Comparison of ENCODE assay signal across 11 mouse cellular contexts in genomic region chr2:105682634-105683351, GRCm38 (mm10). TPM values are rescaled to one million over a fixed set of nuclear protein-coding genes. Genes with fewer than 3 reads are reported as not detected.
DNase-seq lines count a peak whose midpoint lies in the region; ATAC-seq and TF ChIP-seq lines count a peak whose summit lies in the region.
"Had no signal": no experiment of that assay in that cellular context is flagged by ENCODE, and none has a peak within 500 bp of the region (broad histone marks: within the 10 kb centered on the region; RNA-seq: fewer than 3 reads in every experiment).

No protein-coding gene starts in this region.

- WGBS in heart, embryonic 11.5 days (ENCODE audit: insufficient replicate concordance) = under 1% methylated on average over 21 of the region's 21 CpGs
- WGBS in hindbrain, embryonic 13.5 days = 8% methylated on average over 21 of the region's 21 CpGs

- H3K79me2 ChIP-seq in myocyte (ENCODE audit: control insufficient read depth, insufficient read depth) = no peaks in the 10 kb centered on the region

- H3K9me3 ChIP-seq in heart, embryonic 11.5 days (replicated peaks; ENCODE audit: control insufficient read depth, low read length) = no peaks in the 10 kb centered on the region
- no peaks in the 10 kb centered on the region for H3K9me3 ChIP-seq in hindbrain, embryonic 13.5 days
- H3K9me3 ChIP-seq: embryonic facial prominence, embryonic 13.5 days; heart, embryonic 15.5 days had no signal

- peaks cover 7% of the 10 kb centered on the region for H3K4me1 ChIP-seq in heart, embryonic 11.5 days (ENCODE audit: control insufficient read depth, insufficient read depth, low read length)
- peaks cover 47% of the 10 kb centered on the region for H3K4me1 ChIP-seq in hindbrain, embryonic 13.5 days (replicated peaks)

- peak overlapping the region; percentile 24; the same call in 1 of the 2 replicates for H3K4me2 ChIP-seq in heart, embryonic 11.5 days
- peak overlapping the region; percentile 50 for H3K4me2 ChIP-seq in hindbrain, embryonic 13.5 days
- peak overlapping the region; percentile 52 for H3K4me2 ChIP-seq in myocyte (ENCODE audit: low read depth)

- H3ac ChIP-seq in myocyte (ENCODE audit: control insufficient read depth, insufficient read length) = no peak overlapping the region

- DNase-seq in heart, postnatal 10 days = no peak
- peak; percentile 76 to 78 for DNase-seq in cerebellum, postnatal 25 days
- no peak for DNase-seq in MN1 (ENCODE audit: low spot score)
- no peak for DNase-seq in left cerebral cortex, adult 18-20 months (ENCODE audit: low spot score in 2 of 2)
- no peak for DNase-seq in adrenal gland, adult 18-20 months (ENCODE audit: low spot score in 2 of 2)
- DNase-seq: thymus, postnatal 36 days had no signal

- H3K4me3 ChIP-seq in heart, embryonic 11.5 days (ENCODE audit: low read depth, low read length) = peak overlapping the region; percentile 5; the same call in 1 of the 2 replicates
- peak overlapping the region; percentile 51 for H3K4me3 ChIP-seq in hindbrain, embryonic 13.5 days
- H3K4me3 ChIP-seq in myocyte = no peak overlapping the region

- intact Hi-C loops in heart, postnatal 10 days (cut with DNase I) = no loop called here

- H3K9ac ChIP-seq in heart, embryonic 11.5 days (ENCODE audit: low read depth, low read length) = no peak overlapping the region
- peak overlapping the region; percentile 61 for H3K9ac ChIP-seq in hindbrain, embryonic 13.5 days
- H3K9ac ChIP-seq: embryonic facial prominence, embryonic 13.5 days; heart, embryonic 15.5 days had no signal

- H3K36me3 ChIP-seq in heart, embryonic 11.5 days (ENCODE audit: control insufficient read depth, insufficient read depth, low read length) = no peaks in the 10 kb centered on the region
- H3K36me3 ChIP-seq in hindbrain, embryonic 13.5 days = no peaks in the 10 kb centered on the region
- H3K36me3 ChIP-seq in myocyte (ENCODE audit: control insufficient read depth, insufficient read depth) = no peaks in the 10 kb centered on the region
- H3K36me3 ChIP-seq: embryonic facial prominence, embryonic 13.5 days; heart, embryonic 15.5 days had no signal

- ATAC-seq in heart, embryonic 11.5 days (replicated peaks; ENCODE audit: insufficient number of reproducible peaks, low FRiP score, low TSS enrichment) = no peak
- no peak for ATAC-seq in hindbrain, embryonic 13.5 days (ENCODE audit: low FRiP score)

- peaks cover 89% of the 10 kb centered on the region for H3K27me3 ChIP-seq in heart, embryonic 11.5 days (ENCODE audit: control insufficient read depth, insufficient read depth, low read length)
- H3K27me3 ChIP-seq in hindbrain, embryonic 13.5 days = peaks cover 80% of the 10 kb centered on the region
- H3K27me3 ChIP-seq in myocyte (ENCODE audit: control insufficient read depth, insufficient read depth, insufficient read length) = no peaks in the 10 kb centered on the region

- TF ChIP-seq POLR2A in myocyte (IDR thresholded peaks at IDR 0.05; ENCODE audit: insufficient read length, low read depth) = no peak

- no peak overlapping the region for H3K27ac ChIP-seq in heart, embryonic 11.5 days (ENCODE audit: low read depth, low read length)
- no peak overlapping the region for H3K27ac ChIP-seq in hindbrain, embryonic 13.5 days
- H3K27ac ChIP-seq: embryonic facial prominence, embryonic 13.5 days; heart, embryonic 15.5 days had no signal

TF ChIP-seq in myocyte, 11 proteins besides CTCF, POLR2A, EP300 and RAD21:
- no peak for TF ChIP-seq E2F4 (IDR thresholded peaks at IDR 0.05; ENCODE audit: insufficient read depth)
- TF ChIP-seq POLR2AphosphoS2 (IDR thresholded peaks at IDR 0.05; ENCODE audit: insufficient read length, low read depth) = no peak
- TF ChIP-seq USF1 (IDR thresholded peaks at IDR 0.05; ENCODE audit: low read depth) = no peak

RNA-seq across cellular contexts. Expression of gene Pax6, which starts 14.1 kb away (rescaled TPM):
- polyA plus RNA-seq in heart, embryonic 11.5 days (2014; fragmentation: Nextera tagmentation; extraction: Ambion mirVana) = 0.37 and 0.82 TPM in 2 replicates
- total RNA-seq in heart, postnatal 10 days (2021) = not detected
- 26.4 and 29.8 TPM in 2 replicates for polyA plus RNA-seq in hindbrain, embryonic 13.5 days (2015; fragmentation: Nextera tagmentation; extraction: Ambion mirVana)
- polyA plus RNA-seq in myocyte (2012; fragmentation: generic; extraction: Trizol) = 0.37 TPM
- 10 to 100 TPM in 1 of 2 experiments, 1 to 10 TPM in 1; 8.8 to 10.3 TPM for total RNA-seq in left cerebral cortex, adult 18-20 months (2021)
- not detected for total RNA-seq in adrenal gland, adult 18-20 months (2021)

Comparison
In these comparisons a context has a peak if more than half of its experiments do, and no peak if none do; other contexts are left out.
1. DNase-seq: peak in cerebellum, postnatal 25 days (2 of 2); none in heart, postnatal 10 days (0 of 2), MN1 (single experiment), left cerebral cortex, adult 18-20 months (0 of 2) and adrenal gland, adult 18-20 months (0 of 2).
2. RNA of gene Pax6, which starts 14.1 kb away (total RNA-seq): 8.8 to 10.3 TPM in left cerebral cortex, adult 18-20 months; not detected in heart, postnatal 10 days and not detected in adrenal gland, adult 18-20 months; every median in the first group is over 4 times any median in the second.
3. Peak in every context shown above with its lines, with median percentiles within 50 percentile points of each other: H3K4me2 ChIP-seq.